Mouse (Mus musculus) C2C12 (cell line): ENCODE measurements at regions not wholly inside any gene's neighbourhood (a gene's known extent, or its start where the extent isn't known, plus 50 kb on each side); places are given as distances from the start of the nearest gene placed in this dataset.

Experiments
- H3K27me3 ChIP-seq: one replicate; pipeline ENCODE4 v1.6.1; 2011; ENCODE audit not compliant: control insufficient read depth, insufficient read depth, insufficient read length
- H3K36me3 ChIP-seq: one replicate; pipeline ENCODE4 v1.6.1; 2011; ENCODE audit not compliant: control insufficient read depth, insufficient read depth
- H3K4me3 ChIP-seq: one replicate; pipeline ENCODE4 v1.5.1; 2011; ENCODE audit warnings: mild to moderate bottlenecking, control low read depth; ENCODE audit not compliant: poor library complexity, insufficient read depth, severe bottlenecking
- H3K79me2 ChIP-seq: one replicate; pipeline ENCODE4 v1.6.1; 2011; ENCODE audit not compliant: control insufficient read depth, insufficient read depth
- H3K79me3 ChIP-seq: one replicate; pipeline ENCODE4 v1.6.1; 2011; ENCODE audit warnings: low read depth, control low read depth
- H3ac ChIP-seq: one replicate; pipeline ENCODE3; 2011; ENCODE audit warnings: low read depth; ENCODE audit not compliant: control insufficient read depth, insufficient read length
- CEBPB ChIP-seq: IDR thresholded peaks from one replicate; pipeline ENCODE4 v1.6.1; 2011; ENCODE audit warnings: low read depth, mild to moderate bottlenecking, control low read depth, moderate library complexity
- CTCF ChIP-seq: IDR thresholded peaks from one replicate; pipeline ENCODE4 v1.5.1; 2011; ENCODE audit not compliant: control insufficient read depth, insufficient read depth, insufficient read length
- FOSL1 ChIP-seq: IDR thresholded peaks from one replicate; pipeline ENCODE4 v1.8.0; 2011; ENCODE audit warnings: mild to moderate bottlenecking, low read length; ENCODE audit not compliant: poor library complexity, insufficient read depth, severe bottlenecking
- MAX ChIP-seq: IDR thresholded peaks from one replicate; pipeline ENCODE4 v1.6.1; 2011; ENCODE audit warnings: mild to moderate bottlenecking, control low read depth
- MYOD1 ChIP-seq: IDR thresholded peaks from one replicate; pipeline ENCODE4 v1.6.1; 2011; ENCODE audit warnings: low read depth; ENCODE audit not compliant: control insufficient read depth, insufficient read length
- MYOG ChIP-seq: IDR thresholded peaks from one replicate; pipeline ENCODE4 v1.6.1; 2011; ENCODE audit not compliant: control insufficient read depth, insufficient read length; ENCODE audit errors: extremely low read depth
- USF1 ChIP-seq: IDR thresholded peaks from one replicate; pipeline ENCODE4 v1.6.1; 2011; ENCODE audit warnings: low read depth, mild to moderate bottlenecking, control low read depth, moderate library complexity

- no peak overlapping the region for H3K4me3 ChIP-seq
- H3K27me3 ChIP-seq = no peaks in the 10 kb centered on the region
- no peaks in the 10 kb centered on the region for H3K36me3 ChIP-seq
- H3K79me3 ChIP-seq = no peaks in the 10 kb centered on the region
- H3K79me2 ChIP-seq = no peaks in the 10 kb centered on the region
- TF ChIP-seq FOSL1 = no peak
- no peak for TF ChIP-seq MAX
- TF ChIP-seq USF1 = no peak
- TF ChIP-seq CTCF = no peak
- TF ChIP-seq MYOG = no peak
- TF ChIP-seq MYOD1 = no peak
- no peak for TF ChIP-seq CEBPB
- H3ac ChIP-seq = no peak overlapping the region
Observed at GRCm38 (mm10) chr6:144875862-144876261, 94.1 kb upstream of the Sox5 start.

- TF ChIP-seq CEBPB (no peak), MAX (no peak), CTCF (no peak), MYOD1 (no peak), USF1 (no peak), FOSL1 (no peak), MYOG (no peak)
- H3K27me3 ChIP-seq = no peaks in the 10 kb centered on the region
- H3K79me3 ChIP-seq = no peaks in the 10 kb centered on the region
- H3ac ChIP-seq = no peak overlapping the region
- no peaks in the 10 kb centered on the region for H3K36me3 ChIP-seq
- no peak overlapping the region for H3K4me3 ChIP-seq
- H3K79me2 ChIP-seq = no peaks in the 10 kb centered on the region
Observed at GRCm38 (mm10) chr6:144874251-144874650, 92.5 kb upstream of the Sox5 start.

DNA sequence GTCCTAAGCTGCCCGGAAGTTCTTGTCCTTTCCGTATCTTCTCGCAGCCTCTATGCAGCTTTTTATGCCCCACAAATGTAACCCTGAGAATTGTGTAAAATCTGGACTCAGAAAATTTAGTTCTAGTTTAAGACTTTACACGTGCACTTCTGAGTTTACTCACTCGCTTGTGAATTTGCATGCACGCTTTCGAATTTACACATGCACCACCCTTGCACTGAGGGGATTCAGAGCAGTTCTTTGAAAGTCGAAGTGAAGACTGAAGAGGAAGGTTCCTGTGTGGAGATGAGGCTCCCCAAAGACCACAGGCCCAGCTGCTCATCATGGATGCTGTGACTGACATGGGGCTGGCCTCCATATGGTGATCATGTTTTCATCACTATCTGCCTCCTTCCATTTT is 89.2 kb upstream of the Sox5 start:
- no peak overlapping the region for H3ac ChIP-seq
- no peaks in the 10 kb centered on the region for H3K79me2 ChIP-seq
- no peaks in the 10 kb centered on the region for H3K36me3 ChIP-seq
- H3K4me3 ChIP-seq = no peak overlapping the region
- TF ChIP-seq MAX (no peak), CEBPB (no peak), FOSL1 (no peak)
- no peaks in the 10 kb centered on the region for H3K79me3 ChIP-seq
- H3K27me3 ChIP-seq = no peaks in the 10 kb centered on the region

DNA sequence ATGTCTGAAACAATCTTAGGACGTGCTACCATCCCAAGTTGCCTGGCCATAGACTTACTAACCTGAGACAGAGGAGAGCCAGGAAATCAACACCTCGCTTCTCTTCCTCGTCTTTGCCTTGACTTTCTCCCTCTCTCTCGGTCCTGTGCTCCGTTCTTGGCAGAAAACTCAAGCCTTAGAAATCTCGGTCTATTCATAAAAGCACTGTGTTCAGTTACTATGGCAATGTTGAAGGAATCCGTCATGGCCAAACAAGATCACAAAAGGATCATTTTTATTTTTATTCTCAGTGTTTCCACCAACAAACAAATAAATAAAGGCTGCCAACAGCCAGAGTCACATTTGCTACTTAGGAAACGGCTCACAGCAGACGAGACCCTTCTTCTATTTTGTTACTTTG is 85.6 kb upstream of the Sox5 start:
- Histone ChIP-seq H3K4me3 (no peak overlapping the region), H3K36me3 (no peaks in the 10 kb centered on the region), H3ac (no peak overlapping the region), H3K79me3 (no peaks in the 10 kb centered on the region), H3K27me3 (no peaks in the 10 kb centered on the region), H3K79me2 (no peaks in the 10 kb centered on the region)
- TF ChIP-seq CEBPB (no peak), USF1 (no peak), CTCF (no peak), MYOG (no peak), MAX (no peak), MYOD1 (no peak), FOSL1 (no peak)

DNA sequence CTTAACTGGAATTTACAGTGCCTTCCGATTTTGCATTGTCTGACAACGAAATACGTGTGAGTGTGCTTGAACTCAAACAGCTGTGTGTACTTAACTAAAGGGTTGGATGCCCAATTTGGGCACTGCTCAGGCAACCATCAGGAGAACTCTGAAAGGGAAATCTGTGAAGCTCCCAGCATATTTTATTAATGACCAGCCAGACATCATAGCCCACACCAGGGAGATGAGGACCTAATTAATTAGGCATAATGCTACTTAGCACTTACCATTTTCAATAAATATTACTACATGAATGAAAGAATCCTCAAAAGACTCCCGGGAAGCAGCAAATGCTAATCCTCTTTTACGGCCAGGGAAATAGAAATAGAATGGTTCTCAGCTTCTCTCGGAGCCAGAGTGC is 82.2 kb upstream of the Sox5 start:
- H3K27me3 ChIP-seq = no peaks in the 10 kb centered on the region
- no peak for TF ChIP-seq CEBPB
- no peak for TF ChIP-seq MAX
- no peak for TF ChIP-seq USF1
- TF ChIP-seq FOSL1 = no peak
- no peak for TF ChIP-seq CTCF
- TF ChIP-seq MYOD1 = no peak
- no peak for TF ChIP-seq MYOG
- H3K4me3 ChIP-seq = no peak overlapping the region
- H3K36me3 ChIP-seq = no peaks in the 10 kb centered on the region
- no peak overlapping the region for H3ac ChIP-seq
- no peaks in the 10 kb centered on the region for H3K79me2 ChIP-seq
- H3K79me3 ChIP-seq = no peaks in the 10 kb centered on the region

GRCm38 (mm10) chr6:144863430-144863994 is 81.7 kb upstream of the Sox5 start:
- H3K79me3 ChIP-seq = no peaks in the 10 kb centered on the region
- H3K79me2 ChIP-seq = no peaks in the 10 kb centered on the region
- H3ac ChIP-seq = no peak overlapping the region
- TF ChIP-seq MYOG = no peak
- TF ChIP-seq CEBPB = no peak
- TF ChIP-seq CTCF = no peak
- H3K36me3 ChIP-seq = no peaks in the 10 kb centered on the region
- no peaks in the 10 kb centered on the region for H3K27me3 ChIP-seq
- H3K4me3 ChIP-seq = no peak overlapping the region
